Mouse (Mus musculus): ENCODE measurements at regions not wholly inside any gene's neighbourhood (a gene's known extent, or its start where the extent isn't known, plus 50 kb on each side); places are given as distances from the start of the nearest gene placed in this dataset.

DNA sequence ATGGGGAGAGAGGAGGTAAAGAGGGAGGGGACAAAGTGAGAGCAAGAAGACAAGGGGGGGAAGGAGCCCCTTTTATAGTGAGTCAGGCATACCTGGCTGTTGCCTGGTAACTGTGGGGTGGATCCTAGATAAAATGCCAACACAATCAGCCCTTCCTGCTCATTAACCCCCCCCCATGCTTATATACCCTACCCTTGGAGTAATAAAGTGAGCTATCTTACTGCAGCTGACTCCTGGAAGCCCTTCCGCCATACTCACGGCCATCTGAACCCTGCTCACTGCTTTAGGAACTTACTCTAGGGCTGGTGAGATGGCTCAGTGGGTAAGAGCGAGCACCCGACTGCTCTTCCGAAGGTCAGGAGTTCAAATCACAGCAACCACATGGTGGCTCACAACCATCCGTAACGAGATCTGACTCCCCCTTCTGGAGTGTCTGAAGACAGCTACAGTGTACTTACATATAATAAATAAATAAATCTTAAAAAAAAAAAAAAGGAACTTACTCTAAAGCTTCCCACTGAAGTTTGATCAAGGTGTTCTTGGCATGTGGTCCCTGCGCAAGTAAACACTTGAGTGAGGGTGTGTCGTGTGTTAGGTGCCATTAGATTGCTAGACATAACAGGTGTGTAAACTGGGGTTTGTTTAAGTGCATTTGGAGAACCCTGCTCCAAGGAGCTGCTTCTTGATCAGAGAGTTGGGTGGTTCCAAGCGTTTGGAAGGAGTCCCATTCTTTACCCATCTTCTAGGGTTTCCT is 74.9 kb downstream of the Ets2 start:
- DNase-seq: no peak
- no peak overlapping the region for H3K4me3 ChIP-seq (replicated peaks; ENCODE audit: insufficient read depth, low read depth, low read length)
- no peak for TF ChIP-seq CTCF (IDR thresholded peaks at IDR 0.05; ENCODE audit: borderline replicate concordance, insufficient read depth, low read depth, low read length)
- no peak for TF ChIP-seq POLR2A (IDR thresholded peaks at IDR 0.05; ENCODE audit: borderline replicate concordance, insufficient read depth, low read length)
- no peaks in the 10 kb centered on the region; the same call in 1 of the 2 replicates for H3K27me3 ChIP-seq (ENCODE audit: control insufficient read depth, insufficient read depth, low read length)
- H3K4me1 ChIP-seq (ENCODE audit: control insufficient read depth, insufficient read depth, low read length): peaks cover 5% of the 10 kb centered on the region; the same call in 1 of the 2 replicates
- no peak overlapping the region for H3K27ac ChIP-seq (ENCODE audit: insufficient read depth, low read length)
- 93% methylated on average over 10 of the region's 10 CpGs for WGBS

DNA sequence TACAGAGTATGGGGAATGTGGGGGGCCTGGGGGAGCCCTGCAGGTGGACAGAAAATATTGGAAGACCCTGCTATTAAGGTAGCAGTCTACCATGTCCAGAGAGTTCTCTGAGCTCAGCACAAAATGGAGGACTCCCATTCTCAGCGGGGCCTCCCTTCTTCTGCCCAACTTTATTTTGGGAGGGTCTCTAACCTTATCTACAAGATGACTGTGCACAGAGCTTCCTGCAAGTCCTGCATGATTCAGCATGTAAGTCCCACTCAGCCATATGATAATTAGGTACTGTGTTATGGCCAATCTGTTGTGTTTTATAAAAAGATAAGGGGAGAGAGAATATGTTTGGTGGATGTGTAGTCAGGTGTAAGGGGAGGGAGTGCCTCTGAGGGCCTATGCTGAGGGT is 74.1 kb downstream of the Ets2 start:
- peaks cover 9% of the 10 kb centered on the region for H3K4me1 ChIP-seq (ENCODE audit: control insufficient read depth, insufficient read depth, low read length)
- no peak for TF ChIP-seq POLR2A (IDR thresholded peaks at IDR 0.05; ENCODE audit: borderline replicate concordance, insufficient read depth, low read length)
- no peak for TF ChIP-seq CTCF (IDR thresholded peaks at IDR 0.05; ENCODE audit: borderline replicate concordance, insufficient read depth, low read depth, low read length)
- no peak overlapping the region for H3K27ac ChIP-seq (ENCODE audit: insufficient read depth, low read length)
- H3K4me3 ChIP-seq (replicated peaks; ENCODE audit: insufficient read depth, low read depth, low read length): no peak overlapping the region
- WGBS: 100% methylated on average over 1 of the region's 1 CpGs
- H3K27me3 ChIP-seq (ENCODE audit: control insufficient read depth, insufficient read depth, low read length): no peaks in the 10 kb centered on the region; the same call in 1 of the 2 replicates
- DNase-seq: no peak

DNA sequence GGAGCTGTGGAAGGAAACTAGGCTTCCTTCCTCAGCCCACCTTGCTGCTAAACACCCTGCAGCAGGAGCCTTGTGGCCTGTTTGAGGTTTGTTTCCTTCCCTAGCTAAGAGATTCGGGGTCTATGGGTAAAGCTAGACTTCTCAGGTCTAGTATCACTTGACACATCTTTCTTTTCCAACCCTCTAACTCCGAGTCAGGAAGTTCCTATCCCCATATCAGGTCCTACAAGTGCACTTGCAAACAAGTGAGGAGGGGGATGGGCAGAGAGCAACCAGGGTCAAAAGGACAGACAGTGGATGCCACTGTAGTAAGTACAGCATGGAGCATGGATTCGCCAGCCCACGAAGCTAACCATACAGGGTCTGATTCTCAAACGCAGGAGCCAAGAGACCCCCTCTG is 73.5 kb downstream of the Ets2 start:
- DNase-seq: no peak
- Histone ChIP-seq H3K4me1 (ENCODE audit: control insufficient read depth, insufficient read depth, low read length) (peaks cover 15% of the 10 kb centered on the region), H3K27me3 (ENCODE audit: control insufficient read depth, insufficient read depth, low read length) (no peaks in the 10 kb centered on the region; the same call in 1 of the 2 replicates), H3K27ac (ENCODE audit: insufficient read depth, low read length) (no peak overlapping the region), H3K4me3 (replicated peaks; ENCODE audit: insufficient read depth, low read depth, low read length) (no peak overlapping the region)
- WGBS: 94% methylated on average over 5 of the region's 5 CpGs
- TF ChIP-seq POLR2A (IDR thresholded peaks at IDR 0.05; ENCODE audit: borderline replicate concordance, insufficient read depth, low read length): no peak
- TF ChIP-seq CTCF (IDR thresholded peaks at IDR 0.05; ENCODE audit: borderline replicate concordance, insufficient read depth, low read depth, low read length): no peak

DNA sequence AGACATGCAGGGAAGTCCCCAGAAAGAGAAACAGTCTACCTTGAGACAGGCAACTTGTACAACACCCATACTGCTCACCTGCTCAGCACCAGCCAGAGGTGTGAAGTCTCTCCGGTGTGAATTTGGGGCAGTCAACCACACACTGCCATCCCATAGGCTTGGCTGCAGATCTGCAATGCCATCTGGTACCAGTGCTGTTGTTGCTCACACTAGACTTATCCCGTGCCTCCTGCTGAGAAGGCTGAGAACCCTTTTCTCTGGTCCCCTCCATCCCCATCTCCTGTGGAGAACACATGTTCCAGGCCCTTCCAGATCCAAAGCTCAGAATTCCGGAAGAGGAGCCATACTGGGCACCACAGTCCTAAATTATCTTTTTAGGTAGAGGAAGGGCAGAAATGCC is 71.3 kb downstream of the Ets2 start:
- Histone ChIP-seq H3K4me1 (ENCODE audit: control insufficient read depth, insufficient read depth, low read length) (peaks cover 35% of the 10 kb centered on the region), H3K27me3 (ENCODE audit: control insufficient read depth, insufficient read depth, low read length) (no peaks in the 10 kb centered on the region), H3K4me3 (replicated peaks; ENCODE audit: insufficient read depth, low read depth, low read length) (no peak overlapping the region), H3K27ac (ENCODE audit: insufficient read depth, low read length) (no peak overlapping the region)
- DNase-seq: peak in 1 of 2 experiments; percentile 54
- WGBS: 16% methylated on average over 3 of the region's 3 CpGs
- TF ChIP-seq POLR2A (IDR thresholded peaks at IDR 0.05; ENCODE audit: borderline replicate concordance, insufficient read depth, low read length) (no peak), CTCF (IDR thresholded peaks at IDR 0.05; ENCODE audit: borderline replicate concordance, insufficient read depth, low read depth, low read length) (no peak)
